Mouse (Mus musculus): Measurements from ENCODE around the gene Brd1. TPM values are rescaled to one million over a fixed set of nuclear protein-coding genes. Genes with fewer than 3 reads are reported as not detected.
A peak's percentile ranks its signal among the peaks of the same experiment; 100 is the strongest.
"Not testable (repeated sequence)": the region's sequence is repeated elsewhere in the genome, so short reads cannot be mapped to it uniquely, and the experiment has no call there.

Gene Brd1
- 8.2 and 8.9 TPM in 2 replicates for polyA plus RNA-seq (2016; fragmentation: Nextera tagmentation; extraction: Ambion mirVana)

GRCm38 (mm10) chr15:88733834-88734571, at the start of gene Brd1:
TSS of gene Brd1 (minus strand) at chr15:88734233.
- no peaks in the 10 kb centered on the region for H3K9me3 ChIP-seq (replicated peaks)
- peak within 1 kb of the TSS; percentile 92 for H3K27ac ChIP-seq
- H3K36me3 ChIP-seq, result peaks cover 22% of the 10 kb centered on the region
- WGBS (ENCODE audit: insufficient replicate concordance), result under 1% methylated on average over 101 of the region's 103 CpGs
- peak within 1 kb of the TSS; percentile 93 for H3K4me2 ChIP-seq
- ATAC-seq, result peak; percentile 83
- peak within 1 kb of the TSS; percentile 98 for H3K9ac ChIP-seq
- H3K27me3 ChIP-seq (replicated peaks), result no peaks in the 10 kb centered on the region
- H3K4me1 ChIP-seq, result peaks cover 39% of the 10 kb centered on the region
- H3K4me3 ChIP-seq, result peak within 1 kb of the TSS; percentile 99

GRCm38 (mm10) chr15:88774630-88775029, 40.6 kb upstream of the Brd1 start:
- not testable (repeated sequence) for H3K27ac ChIP-seq; H3K9ac ChIP-seq; H3K4me1 ChIP-seq; H3K27me3 ChIP-seq (replicated peaks); H3K9me3 ChIP-seq (replicated peaks); H3K4me3 ChIP-seq; ATAC-seq; H3K4me2 ChIP-seq
- 78% methylated on average over 5 of the region's 5 CpGs for WGBS (ENCODE audit: insufficient replicate concordance)
- H3K36me3 ChIP-seq, result peaks cover 63% of the 10 kb centered on the region

- Histone ChIP-seq H3K9ac (no peak overlapping the region), H3K4me1 (no peaks in the 10 kb centered on the region; the same call in 1 of the 2 replicates), H3K36me3 (peaks cover 67% of the 10 kb centered on the region), H3K27me3 (replicated peaks) (no peaks in the 10 kb centered on the region), H3K27ac (peak overlapping the region; percentile 57; the same call in 1 of the 2 replicates), H3K9me3 (replicated peaks) (no peaks in the 10 kb centered on the region), H3K4me3 (no peak overlapping the region), H3K4me2 (no peak overlapping the region)
- 63% methylated on average over 1 of the region's 1 CpGs for WGBS (ENCODE audit: insufficient replicate concordance)
- no peak for ATAC-seq
These were observed 34.5 kb upstream of the Brd1 start for GRCm38 (mm10) chr15:88768537-88768936.

- Histone ChIP-seq H3K4me1 (peaks cover 14% of the 10 kb centered on the region), H3K36me3 (peaks cover 76% of the 10 kb centered on the region)
- H3K27me3 ChIP-seq (replicated peaks); H3K9me3 ChIP-seq (replicated peaks); H3K27ac ChIP-seq; H3K9ac ChIP-seq; H3K4me2 ChIP-seq; ATAC-seq; H3K4me3 ChIP-seq: not testable (repeated sequence)
- 87% methylated on average over 2 of the region's 2 CpGs for WGBS (ENCODE audit: insufficient replicate concordance)
These were observed 32.1 kb upstream of the Brd1 start for GRCm38 (mm10) chr15:88766139-88766538.

GRCm38 (mm10) chr15:88761551-88761950, 27.5 kb upstream of the Brd1 start:
- Histone ChIP-seq H3K27ac (peak overlapping the region; percentile 57), H3K36me3 (peaks cover 94% of the 10 kb centered on the region), H3K9me3 (replicated peaks) (no peaks in the 10 kb centered on the region), H3K27me3 (replicated peaks) (no peaks in the 10 kb centered on the region), H3K4me2 (peak overlapping the region; percentile 31), H3K4me3 (no peak overlapping the region), H3K9ac (no peak overlapping the region), H3K4me1 (peaks cover 50% of the 10 kb centered on the region)
- 45% methylated on average over 4 of the region's 4 CpGs for WGBS (ENCODE audit: insufficient replicate concordance)
- peak; percentile 98 for ATAC-seq

DNA sequence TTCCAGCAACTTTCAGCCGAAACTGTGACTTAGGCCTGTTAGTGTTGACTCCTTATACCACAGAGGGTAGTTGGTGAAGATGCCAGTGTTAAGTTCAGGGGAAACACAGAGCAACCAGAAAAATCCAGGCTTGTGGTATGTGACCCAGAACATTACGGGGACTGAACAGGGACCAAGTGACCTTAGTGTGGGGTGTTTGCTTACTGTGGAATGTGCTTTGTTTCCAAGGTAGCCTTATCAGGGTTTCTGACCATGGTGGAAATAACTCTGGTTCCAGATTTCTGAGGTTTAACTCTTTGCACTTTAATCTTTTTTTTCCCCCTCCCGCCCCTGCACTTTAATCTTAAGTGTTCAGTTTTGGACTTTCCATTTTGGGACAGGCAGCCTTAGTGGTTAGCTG, 24.0 kb upstream of the Brd1 start:
- H3K9ac ChIP-seq, result no peak overlapping the region
- peaks cover 64% of the 10 kb centered on the region for H3K4me1 ChIP-seq
- no peak for ATAC-seq
- H3K4me2 ChIP-seq, result no peak overlapping the region
- 74% methylated on average over 3 of the region's 3 CpGs for WGBS (ENCODE audit: insufficient replicate concordance)
- H3K4me3 ChIP-seq, result no peak overlapping the region
- no peaks in the 10 kb centered on the region for H3K9me3 ChIP-seq (replicated peaks)
- H3K36me3 ChIP-seq, result peaks cover 84% of the 10 kb centered on the region
- no peaks in the 10 kb centered on the region for H3K27me3 ChIP-seq (replicated peaks)
- peak overlapping the region; percentile 21; the same call in 1 of the 2 replicates for H3K27ac ChIP-seq

- no peak overlapping the region for H3K27ac ChIP-seq
- no peak overlapping the region for H3K9ac ChIP-seq
- WGBS (ENCODE audit: insufficient replicate concordance), result 95% methylated on average over 18 of the region's 18 CpGs
- H3K4me2 ChIP-seq, result no peak overlapping the region
- ATAC-seq, result no peak
- H3K36me3 ChIP-seq, result peaks cover 61% of the 10 kb centered on the region
- H3K9me3 ChIP-seq (replicated peaks), result no peaks in the 10 kb centered on the region
- H3K4me3 ChIP-seq, result no peak overlapping the region
- peaks cover 50% of the 10 kb centered on the region for H3K4me1 ChIP-seq
- H3K27me3 ChIP-seq (replicated peaks), result no peaks in the 10 kb centered on the region
These were observed 21.7 kb upstream of the Brd1 start for GRCm38 (mm10) chr15:88755761-88756160.

DNA sequence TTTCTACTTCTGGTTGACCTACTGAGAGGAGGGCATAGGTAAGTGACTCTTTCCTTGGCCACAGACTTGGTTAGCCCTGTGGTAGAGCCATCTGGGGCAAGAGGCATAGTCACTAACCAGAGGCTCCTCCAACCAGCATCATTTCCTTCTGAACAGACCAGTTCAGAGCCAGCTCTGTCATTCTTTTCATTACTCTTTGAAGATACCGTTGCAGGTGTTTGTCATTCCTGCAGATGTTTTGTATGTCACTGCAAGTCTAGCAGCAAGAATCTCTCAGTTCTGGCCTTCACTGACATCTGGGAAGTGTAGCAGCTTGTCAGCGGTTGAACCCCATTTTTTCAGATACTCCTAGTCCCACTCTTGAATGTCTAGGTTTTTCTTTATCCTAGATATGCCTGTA, 20.9 kb upstream of the Brd1 start:
- Histone ChIP-seq H3K27me3 (replicated peaks) (no peaks in the 10 kb centered on the region), H3K4me2 (no peak overlapping the region), H3K27ac (0 out of 2 replicates have a peak overlapping the region, but pooled peaks have one; percentile 17), H3K9me3 (replicated peaks) (no peaks in the 10 kb centered on the region), H3K36me3 (peaks cover 52% of the 10 kb centered on the region), H3K4me3 (no peak overlapping the region), H3K9ac (no peak overlapping the region), H3K4me1 (peaks cover 50% of the 10 kb centered on the region)
- no peak for ATAC-seq
- 84% methylated on average over 2 of the region's 2 CpGs for WGBS (ENCODE audit: insufficient replicate concordance)

DNA sequence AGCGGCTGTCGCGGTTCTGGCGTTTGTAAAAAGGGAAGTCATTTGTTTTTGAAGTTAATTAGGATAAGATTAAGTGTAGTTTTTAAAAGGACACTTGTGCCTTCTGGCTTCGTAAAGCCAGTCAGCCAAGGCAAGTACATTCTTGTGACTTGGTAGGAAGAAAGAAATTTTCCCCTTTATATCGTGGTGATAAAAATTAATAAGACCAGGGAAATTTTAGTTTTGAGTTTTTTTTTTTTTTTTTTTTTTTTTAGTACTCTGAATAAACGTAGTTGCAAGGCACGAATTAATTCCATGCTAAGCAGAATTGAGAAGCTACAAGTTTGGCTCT, 18.3 kb upstream of the Brd1 start:
- ATAC-seq, result no peak
- peak overlapping the region; percentile 94 for H3K4me3 ChIP-seq
- H3K9me3 ChIP-seq (replicated peaks), result no peaks in the 10 kb centered on the region
- peaks cover 27% of the 10 kb centered on the region for H3K36me3 ChIP-seq
- H3K4me2 ChIP-seq, result peak overlapping the region; percentile 95
- H3K27ac ChIP-seq, result peak overlapping the region; percentile 95
- H3K27me3 ChIP-seq (replicated peaks), result no peaks in the 10 kb centered on the region
- H3K4me1 ChIP-seq, result peaks cover 35% of the 10 kb centered on the region
- under 1% methylated on average over 8 of the region's 8 CpGs for WGBS (ENCODE audit: insufficient replicate concordance)
- peak overlapping the region; percentile 97 for H3K9ac ChIP-seq

- Histone ChIP-seq H3K4me1 (peaks cover 30% of the 10 kb centered on the region), H3K36me3 (peaks cover 21% of the 10 kb centered on the region), H3K9me3 (replicated peaks) (no peaks in the 10 kb centered on the region), H3K27ac (peak within 1 kb of the TSS; percentile 95), H3K27me3 (replicated peaks) (no peaks in the 10 kb centered on the region), H3K9ac (peak within 1 kb of the TSS; percentile 97), H3K4me3 (peak within 1 kb of the TSS; percentile 94), H3K4me2 (peak within 1 kb of the TSS; percentile 95)
- under 1% methylated on average over 78 of the region's 119 CpGs for WGBS (ENCODE audit: insufficient replicate concordance)
- peak; percentile 62 for ATAC-seq
These were observed 17.8 kb upstream of the Brd1 start, which contains the start of gene Zbed4 for GRCm38 (mm10) chr15:88751564-88752402. TSS of gene Zbed4 (plus strand) at chr15:88751660.

DNA sequence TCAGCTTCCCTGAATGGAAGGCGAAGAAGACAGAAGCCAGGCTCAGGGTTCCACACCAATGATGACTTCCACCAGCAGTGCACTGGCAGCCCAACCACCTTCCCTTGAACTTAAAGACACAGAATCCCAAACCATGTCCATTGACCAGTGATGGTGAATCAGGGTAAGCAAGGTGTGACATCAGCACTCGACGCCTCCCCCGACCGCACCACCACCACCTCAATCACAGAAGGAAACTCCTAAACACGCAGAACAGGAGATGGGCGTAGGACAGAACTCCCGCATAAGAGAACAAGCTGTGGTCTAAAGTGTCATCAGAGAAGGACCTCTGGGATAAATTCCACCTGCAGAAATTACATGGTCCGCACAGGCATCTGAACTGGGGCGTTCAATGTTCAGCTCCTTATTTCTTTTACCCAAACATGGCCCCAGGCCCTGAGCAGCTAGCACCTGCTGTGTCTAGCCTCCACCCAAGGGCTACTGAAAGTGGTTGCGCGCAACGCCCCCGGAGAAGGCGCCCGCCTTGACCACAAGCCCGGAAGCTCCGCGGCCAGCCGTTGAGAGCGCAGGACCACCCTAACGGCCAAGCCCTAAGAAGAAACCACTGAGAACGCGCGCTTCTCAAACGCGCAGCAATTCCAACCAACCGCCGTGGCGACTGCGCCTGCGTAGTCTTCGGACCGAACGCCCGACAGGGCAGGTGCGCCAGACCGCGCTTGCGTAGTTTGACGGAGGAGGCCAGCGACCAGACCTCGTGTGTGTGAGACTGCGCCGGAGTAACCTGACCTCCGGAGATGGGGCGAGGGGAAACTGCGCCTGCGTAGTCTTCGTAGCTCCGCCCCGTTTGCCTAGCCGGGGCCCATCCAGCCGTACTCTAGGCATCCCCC, 16.9 kb upstream of the Brd1 start:
- H3K9me3 ChIP-seq (replicated peaks), result no peaks in the 10 kb centered on the region
- peak; percentile 96 for ATAC-seq
- no peaks in the 10 kb centered on the region for H3K27me3 ChIP-seq (replicated peaks)
- H3K9ac ChIP-seq, result peak overlapping the region; percentile 79
- H3K36me3 ChIP-seq, result peaks cover 14% of the 10 kb centered on the region
- H3K27ac ChIP-seq, result peak overlapping the region; percentile 95
- WGBS (ENCODE audit: insufficient replicate concordance), result 4% methylated on average over 54 of the region's 54 CpGs
- H3K4me1 ChIP-seq, result peaks cover 38% of the 10 kb centered on the region
- peak overlapping the region; percentile 95 for H3K4me2 ChIP-seq
- peak overlapping the region; percentile 94 for H3K4me3 ChIP-seq

Measured in liver, embryonic 12.5 days (tissue).